Mouse (Mus musculus) embryonic facial prominence, embryonic 12.5 days (tissue): ENCODE data around the gene Osbpl10. TPM values are rescaled to one million over a fixed set of nuclear protein-coding genes. Genes with fewer than 3 reads are reported as not detected.

Experiments
- ATAC-seq: fragments of 200-750 bp; cut with Nextera tagmentation; 2 replicates; pipeline ENCODE4 v1.8.0; 2017; ENCODE audit not compliant: insufficient number of reproducible peaks, insufficient read depth, low FRiP score, low TSS enrichment
- H3K27ac ChIP-seq: fragments of 300-500 bp; sonication (generic); 2 replicates; pipeline ENCODE4 v1.5.1; 2016; ENCODE audit warnings: mild to moderate bottlenecking
- H3K27me3 ChIP-seq: fragments of 300-500 bp; sonication (generic); 2 replicates; pipeline ENCODE4 v1.6.1; 2016; ENCODE audit warnings: mild to moderate bottlenecking, moderate library complexity
- H3K36me3 ChIP-seq: fragments of 300-500 bp; sonication (generic); 2 replicates; pipeline ENCODE4 v1.6.1; 2016; ENCODE audit warnings: mild to moderate bottlenecking
- H3K4me1 ChIP-seq: fragments of 300-500 bp; sonication (generic); 2 replicates; pipeline ENCODE4 v1.6.1; 2016
- H3K4me2 ChIP-seq: fragments of 300-500 bp; sonication (generic); replicated peaks from 2 replicates; pipeline ENCODE4 v1.6.1; 2016; ENCODE audit warnings: mild to moderate bottlenecking, moderate library complexity
- H3K4me3 ChIP-seq: fragments of 300-500 bp; sonication (generic); 2 replicates; pipeline ENCODE4 v1.5.1; 2016; ENCODE audit warnings: mild to moderate bottlenecking
- H3K9ac ChIP-seq: fragments of 300-500 bp; sonication (generic); 2 replicates; pipeline ENCODE4 v1.6.1; 2016; ENCODE audit warnings: mild to moderate bottlenecking, moderate library complexity
- H3K9me3 ChIP-seq: fragments of 300-500 bp; sonication (generic); 2 replicates; pipeline ENCODE4 v1.6.1; 2016; ENCODE audit warnings: mild to moderate bottlenecking, moderate library complexity
- WGBS: fragments of 180-500 bp; shearing (Covaris S2); methylation state at CpG from one replicate; pipeline ENCODE4 v1.1.7; 2016; 5-methylcytosine and 5-hydroxymethylcytosine counted together
- polyA plus RNA-seq: library from polyadenylated mRNA; unstranded; fragments of >200 nt; fragmentation: Nextera tagmentation; extraction: Ambion mirVana; gene quantifications from 2 replicates; pipeline ENCODE4 v1.2.1, GENCODE M21; 2016

Osbpl10 gene
- polyA plus RNA-seq = 2.9 TPM in 2 replicates

DNA sequence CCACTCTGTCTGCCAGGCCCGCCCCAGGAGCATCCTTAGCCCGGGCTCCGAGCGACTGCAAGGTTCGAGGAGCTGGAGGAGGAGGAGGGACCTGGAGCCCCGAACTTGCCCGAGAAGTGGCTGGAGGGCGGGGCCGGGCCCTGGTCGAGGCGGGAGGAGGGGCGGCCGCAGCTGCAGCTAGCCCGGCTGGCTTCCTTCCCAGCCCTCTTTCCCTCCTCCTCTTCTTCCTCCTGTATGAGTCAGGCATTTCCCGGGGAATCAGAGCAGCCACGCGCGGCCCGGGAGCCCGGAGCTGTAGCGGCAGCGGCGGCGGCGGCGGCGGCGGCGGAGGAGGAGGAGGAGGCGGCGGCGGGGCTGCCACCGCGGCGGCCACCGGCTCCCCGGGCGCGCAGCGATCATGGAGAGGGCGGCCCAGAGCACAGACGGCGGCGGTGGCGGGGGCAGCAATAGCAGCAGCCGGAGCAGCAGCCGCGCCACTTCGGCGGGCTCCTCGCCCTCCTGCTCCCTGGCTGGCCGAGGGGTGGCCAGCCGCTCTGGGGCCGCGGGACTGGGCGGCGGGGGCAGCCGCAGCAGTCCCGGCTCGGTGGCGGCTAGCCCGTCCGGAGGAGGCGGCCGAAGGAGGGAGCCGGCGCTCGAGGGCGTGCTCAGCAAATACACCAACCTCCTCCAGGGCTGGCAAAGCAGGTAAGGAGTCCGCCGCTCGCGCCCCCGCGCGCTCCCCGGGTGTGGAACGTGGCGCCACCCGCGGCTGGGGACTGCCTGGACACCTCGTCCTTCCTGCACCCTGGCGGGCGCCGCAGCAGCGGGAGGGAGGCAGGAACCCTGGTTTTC, at the start of gene Osbpl10:
Gene Osbpl10, plus strand, starts transcription at position 289 of the 831 bp plus-strand sequence.
- no peaks in the 10 kb centered on the region for H3K36me3 ChIP-seq
- peak within 1 kb of the TSS; percentile 78 for H3K27ac ChIP-seq
- peaks cover 14% of the 10 kb centered on the region; the same call in 1 of the 2 replicates for H3K4me1 ChIP-seq
- WGBS = under 1% methylated on average over 60 of the region's 86 CpGs
- peaks cover 14% of the 10 kb centered on the region for H3K27me3 ChIP-seq
- H3K4me2 ChIP-seq = peak within 1 kb of the TSS; percentile 90
- no peaks in the 10 kb centered on the region for H3K9me3 ChIP-seq
- peak within 1 kb of the TSS; percentile 82 for H3K9ac ChIP-seq
- H3K4me3 ChIP-seq = peak within 1 kb of the TSS; percentile 73
- peak; percentile 88 for ATAC-seq

DNA sequence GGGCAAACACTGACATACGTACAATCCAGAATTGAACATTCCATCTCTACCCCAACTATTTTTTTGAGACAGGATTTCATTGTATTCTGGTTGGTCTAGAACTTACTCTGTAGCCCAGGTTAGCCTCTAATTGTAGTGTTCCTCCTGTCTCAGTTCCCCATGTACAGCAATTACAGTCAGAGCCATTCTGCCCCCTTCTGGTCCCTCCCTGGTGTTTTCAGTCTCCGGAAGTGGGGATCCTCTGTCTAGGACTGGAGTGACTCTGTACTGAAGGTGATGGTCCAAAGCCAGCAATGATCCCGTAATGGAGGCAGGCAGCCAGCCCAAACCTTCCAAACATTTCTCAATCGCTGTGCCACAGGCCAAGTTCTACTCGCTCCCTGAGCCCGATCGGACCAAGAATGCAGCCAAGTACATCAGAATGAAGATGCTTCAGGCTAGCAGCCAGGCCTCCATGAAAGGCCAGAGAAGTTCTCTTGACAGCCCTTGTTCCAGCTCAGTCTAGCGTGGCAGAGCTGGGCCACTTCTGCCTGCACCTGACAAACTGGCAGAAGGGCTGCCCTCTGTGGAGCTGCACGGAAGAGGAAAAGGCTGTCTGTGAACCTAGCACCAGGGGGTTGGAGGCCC, 47.8 kb upstream of the Osbpl10 start:
- peaks cover 13% of the 10 kb centered on the region; the same call in 1 of the 2 replicates for H3K4me1 ChIP-seq
- no peaks in the 10 kb centered on the region for H3K36me3 ChIP-seq
- no peak overlapping the region for H3K4me2 ChIP-seq
- no peak overlapping the region for H3K4me3 ChIP-seq
- no peaks in the 10 kb centered on the region for H3K9me3 ChIP-seq
- no peak for ATAC-seq
- WGBS = 82% methylated on average over 9 of the region's 9 CpGs
- H3K27me3 ChIP-seq = no peaks in the 10 kb centered on the region
- H3K9ac ChIP-seq = no peak overlapping the region
- H3K27ac ChIP-seq = no peak overlapping the region

DNA sequence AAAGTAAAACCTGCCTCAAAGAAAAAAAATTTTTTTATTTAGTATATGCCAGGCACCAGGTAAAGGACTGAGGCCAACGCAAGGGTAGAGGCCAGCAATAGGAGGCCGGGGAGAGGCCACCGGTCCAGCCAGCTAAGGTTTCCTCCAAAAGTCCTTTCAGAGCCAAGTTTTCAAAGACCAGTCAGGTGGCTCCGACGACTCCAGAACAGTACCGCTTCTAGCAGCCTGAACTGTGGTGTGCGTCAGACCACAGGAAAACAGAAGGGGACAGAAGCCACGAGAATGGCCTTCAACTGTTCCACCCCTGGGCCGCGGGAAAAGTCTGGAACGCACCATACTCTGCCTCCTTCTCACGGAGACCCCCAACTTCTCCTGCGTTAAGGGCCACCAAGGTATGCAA, 45.8 kb upstream of the Osbpl10 start:
- Histone ChIP-seq H3K4me3 (peak overlapping the region; percentile 74), H3K27ac (no peak overlapping the region), H3K27me3 (no peaks in the 10 kb centered on the region), H3K36me3 (no peaks in the 10 kb centered on the region), H3K4me2 (peak overlapping the region; percentile 98), H3K4me1 (peaks cover 13% of the 10 kb centered on the region; the same call in 1 of the 2 replicates), H3K9ac (no peak overlapping the region; the same call in 1 of the 2 replicates), H3K9me3 (no peaks in the 10 kb centered on the region)
- ATAC-seq = no peak
- WGBS = 21% methylated on average over 13 of the region's 13 CpGs

DNA sequence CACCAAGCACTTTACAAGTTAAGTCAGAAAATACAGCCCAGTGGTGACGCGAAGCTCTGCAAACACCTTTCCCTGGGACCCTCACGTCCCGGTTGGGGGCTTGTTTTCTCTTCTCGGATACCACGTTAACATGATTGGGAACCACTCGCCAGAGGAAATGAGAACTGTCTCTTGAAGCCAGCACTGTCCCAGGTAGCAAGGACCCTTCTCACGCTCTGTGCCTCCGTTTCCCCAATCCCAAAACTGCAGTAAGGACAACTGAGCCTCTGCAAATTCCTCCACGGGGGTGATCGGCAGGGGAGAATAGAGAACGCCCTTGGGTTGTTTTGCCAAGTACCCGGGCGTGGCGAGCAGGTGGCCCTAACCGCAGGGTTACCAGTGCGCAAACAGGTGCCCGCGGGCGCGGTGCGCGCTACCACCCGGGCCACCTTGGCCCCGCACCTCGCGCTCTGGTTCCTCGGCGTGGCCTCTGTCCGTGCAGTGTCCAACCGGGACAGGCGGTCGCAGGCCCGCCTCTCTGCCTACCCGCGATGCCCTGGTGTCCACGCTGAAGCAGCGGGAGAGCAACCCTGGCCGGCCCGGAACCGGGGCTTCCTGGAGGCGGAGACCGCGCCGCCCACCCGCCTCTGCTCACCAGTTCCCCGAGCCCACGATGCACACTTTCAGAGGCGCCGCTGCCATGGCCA, 45.2 kb upstream of the Osbpl10 start:
- Histone ChIP-seq H3K4me1 (peaks cover 13% of the 10 kb centered on the region; the same call in 1 of the 2 replicates), H3K27me3 (no peaks in the 10 kb centered on the region), H3K27ac (peak overlapping the region; percentile 67), H3K4me2 (peak overlapping the region; percentile 98), H3K9ac (peak overlapping the region; percentile 77), H3K4me3 (peak overlapping the region; percentile 74), H3K9me3 (no peaks in the 10 kb centered on the region), H3K36me3 (no peaks in the 10 kb centered on the region)
- WGBS = under 1% methylated on average over 50 of the region's 50 CpGs
- ATAC-seq = peak; percentile 39; the same call in 1 of the 2 replicates

DNA sequence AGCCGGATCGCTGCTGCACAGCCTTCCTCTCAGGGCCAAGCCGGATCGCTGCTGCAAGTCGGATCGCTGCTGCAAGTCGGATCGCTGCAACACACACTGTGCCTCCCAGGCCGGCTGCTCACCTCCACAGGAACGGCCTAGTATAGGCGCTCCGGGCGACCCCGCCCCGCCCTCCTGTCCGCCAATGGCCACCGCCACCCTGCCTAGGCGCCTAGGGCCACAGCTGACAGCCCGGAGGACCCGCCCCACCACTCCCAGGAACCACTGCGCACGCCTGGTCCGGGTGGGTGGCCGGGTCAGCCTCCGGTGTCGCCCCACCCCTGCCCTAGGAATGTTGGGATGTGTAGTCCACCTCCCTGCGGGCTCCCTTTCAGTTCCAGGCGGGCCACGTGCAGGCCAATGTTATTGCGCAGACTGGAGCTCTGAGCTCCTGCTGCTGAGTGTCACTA, 44.6 kb upstream of the Osbpl10 start, which contains the start of gene Gpd1l:
Gene Gpd1l, minus strand, starts transcription at position 265 of the 449 bp plus-strand sequence.
- Histone ChIP-seq H3K4me3 (peak within 1 kb of the TSS; percentile 74), H3K4me1 (peaks cover 13% of the 10 kb centered on the region; the same call in 1 of the 2 replicates), H3K36me3 (no peaks in the 10 kb centered on the region), H3K9me3 (no peaks in the 10 kb centered on the region), H3K27me3 (no peaks in the 10 kb centered on the region), H3K4me2 (peak within 1 kb of the TSS; percentile 98), H3K27ac (peak within 1 kb of the TSS; percentile 67), H3K9ac (peak within 1 kb of the TSS; percentile 77)
- under 1% methylated on average over 30 of the region's 30 CpGs for WGBS
- ATAC-seq = peak; percentile 97

DNA sequence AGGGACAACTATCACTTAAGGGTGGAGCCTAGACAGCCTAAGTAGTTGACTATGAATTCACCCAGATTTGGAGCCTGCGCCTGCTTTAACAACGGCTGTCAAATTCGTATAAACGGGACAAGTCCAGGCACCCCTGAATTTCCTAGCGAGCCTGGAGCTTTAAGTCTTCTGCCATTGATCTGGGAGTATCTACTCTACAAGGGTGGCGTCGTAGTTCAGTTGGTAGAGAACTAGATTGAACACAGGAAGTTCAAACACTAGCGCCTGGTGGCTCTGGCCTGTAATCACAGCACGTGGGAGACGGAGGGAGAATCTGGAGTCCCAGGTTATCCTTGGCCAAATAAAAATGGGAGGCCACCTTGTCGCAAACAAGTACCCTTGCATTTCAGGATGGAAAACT, 44.1 kb upstream of the Osbpl10 start:
- no peaks in the 10 kb centered on the region for H3K27me3 ChIP-seq
- H3K9me3 ChIP-seq = no peaks in the 10 kb centered on the region
- no peak overlapping the region for H3K9ac ChIP-seq
- ATAC-seq = 0 out of 2 replicates have a peak, but pooled peaks have one; percentile 0
- H3K4me2 ChIP-seq = peak overlapping the region; percentile 98
- peak overlapping the region; percentile 74 for H3K4me3 ChIP-seq
- peaks cover 13% of the 10 kb centered on the region; the same call in 1 of the 2 replicates for H3K4me1 ChIP-seq
- 58% methylated on average over 11 of the region's 11 CpGs for WGBS
- H3K36me3 ChIP-seq = no peaks in the 10 kb centered on the region
- no peak overlapping the region for H3K27ac ChIP-seq

DNA sequence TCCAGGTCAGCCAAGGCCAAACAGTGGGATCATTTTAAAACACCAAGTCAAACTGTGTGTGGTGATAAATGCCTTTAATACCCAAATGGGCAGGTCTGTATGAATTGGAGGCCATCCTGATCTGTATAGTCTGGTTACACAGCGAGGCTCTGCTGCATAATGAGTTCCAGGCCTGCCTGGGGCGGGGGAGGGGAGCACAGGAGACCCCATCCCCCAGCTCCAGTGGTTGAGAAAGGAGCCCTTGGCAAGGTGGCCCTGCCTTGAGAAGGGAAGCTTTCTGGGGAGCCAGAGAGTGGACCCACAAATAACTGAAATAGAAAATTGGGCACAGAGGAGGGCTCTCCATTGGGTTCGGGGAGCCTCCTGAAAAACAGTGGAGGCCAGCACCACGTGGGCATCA, 43.0 kb upstream of the Osbpl10 start:
- Histone ChIP-seq H3K9me3 (no peaks in the 10 kb centered on the region), H3K36me3 (no peaks in the 10 kb centered on the region), H3K4me1 (peaks cover 13% of the 10 kb centered on the region; the same call in 1 of the 2 replicates), H3K27me3 (no peaks in the 10 kb centered on the region), H3K27ac (no peak overlapping the region), H3K9ac (no peak overlapping the region), H3K4me2 (no peak overlapping the region), H3K4me3 (no peak overlapping the region)
- 70% methylated on average over 4 of the region's 4 CpGs for WGBS
- no peak for ATAC-seq

DNA sequence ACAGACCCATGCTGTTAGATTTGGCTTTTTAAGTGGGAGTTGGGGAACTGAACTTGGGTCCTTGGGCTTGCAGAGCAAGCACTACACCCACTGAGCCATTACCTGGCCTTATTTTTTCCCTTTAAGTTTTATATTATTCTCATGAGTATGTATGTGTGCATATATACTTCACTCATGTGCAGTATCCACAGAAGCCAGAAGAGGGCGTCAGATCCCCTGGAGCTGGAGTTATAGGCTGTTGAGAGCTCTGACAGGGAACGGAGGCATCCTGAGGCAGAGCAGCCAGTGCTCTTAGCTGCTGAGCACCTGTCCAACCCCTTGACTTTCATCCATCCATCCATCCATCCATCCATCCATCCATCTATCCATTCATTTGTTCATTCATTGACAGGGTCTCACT, 41.7 kb upstream of the Osbpl10 start:
- Histone ChIP-seq H3K4me1 (peaks cover 13% of the 10 kb centered on the region; the same call in 1 of the 2 replicates), H3K4me3 (no peak overlapping the region), H3K27me3 (no peaks in the 10 kb centered on the region), H3K4me2 (no peak overlapping the region), H3K9ac (no peak overlapping the region), H3K9me3 (no peaks in the 10 kb centered on the region), H3K36me3 (no peaks in the 10 kb centered on the region), H3K27ac (no peak overlapping the region)
- ATAC-seq = no peak
- 76% methylated on average over 2 of the region's 2 CpGs for WGBS

DNA sequence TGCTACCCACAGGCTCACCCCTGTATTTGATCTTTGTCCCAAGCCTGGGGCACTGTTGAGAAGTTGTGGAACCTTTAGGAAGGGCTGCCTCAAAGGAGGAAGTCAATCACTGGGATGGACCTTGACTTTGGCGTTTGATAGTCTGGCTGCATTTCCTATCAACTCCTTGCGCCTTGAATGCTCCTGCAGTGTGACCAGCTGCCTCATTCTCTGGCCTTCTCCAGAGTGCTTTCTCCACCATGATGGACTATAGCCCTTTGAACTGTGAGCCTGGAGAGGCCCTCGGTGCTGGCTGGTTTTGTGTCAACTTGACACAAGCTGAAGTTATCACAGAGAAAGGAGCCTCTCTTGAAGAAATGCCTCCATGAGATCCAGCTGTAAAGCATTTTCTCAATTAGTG, 33.7 kb upstream of the Osbpl10 start:
- no peak overlapping the region for H3K27ac ChIP-seq
- no peak overlapping the region for H3K4me2 ChIP-seq
- no peaks in the 10 kb centered on the region for H3K9me3 ChIP-seq
- 69% methylated on average over 3 of the region's 3 CpGs for WGBS
- no peak for ATAC-seq
- H3K4me3 ChIP-seq = no peak overlapping the region
- no peak overlapping the region for H3K9ac ChIP-seq
- H3K4me1 ChIP-seq = no peaks in the 10 kb centered on the region
- no peaks in the 10 kb centered on the region for H3K36me3 ChIP-seq
- H3K27me3 ChIP-seq = no peaks in the 10 kb centered on the region

DNA sequence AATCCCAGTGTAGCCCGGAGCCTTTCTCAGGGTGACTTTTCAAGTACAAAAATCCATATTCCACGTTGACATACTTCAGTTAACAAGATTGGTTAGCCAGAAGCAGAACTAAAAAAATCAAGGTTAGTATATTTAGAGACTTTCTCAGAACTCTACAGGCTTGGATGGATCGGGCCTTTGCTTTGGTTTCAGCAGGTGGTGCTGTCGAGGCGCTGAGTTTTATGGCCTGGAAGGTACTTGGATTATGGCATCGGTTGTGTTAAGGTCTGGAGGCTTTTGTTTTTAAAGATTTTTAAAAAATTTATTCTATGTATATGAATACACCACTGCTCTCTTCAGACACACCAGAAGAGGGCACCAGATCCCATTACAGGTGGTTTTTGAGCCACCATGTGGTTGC, 32.8 kb upstream of the Osbpl10 start:
- WGBS = 83% methylated on average over 6 of the region's 6 CpGs

DNA sequence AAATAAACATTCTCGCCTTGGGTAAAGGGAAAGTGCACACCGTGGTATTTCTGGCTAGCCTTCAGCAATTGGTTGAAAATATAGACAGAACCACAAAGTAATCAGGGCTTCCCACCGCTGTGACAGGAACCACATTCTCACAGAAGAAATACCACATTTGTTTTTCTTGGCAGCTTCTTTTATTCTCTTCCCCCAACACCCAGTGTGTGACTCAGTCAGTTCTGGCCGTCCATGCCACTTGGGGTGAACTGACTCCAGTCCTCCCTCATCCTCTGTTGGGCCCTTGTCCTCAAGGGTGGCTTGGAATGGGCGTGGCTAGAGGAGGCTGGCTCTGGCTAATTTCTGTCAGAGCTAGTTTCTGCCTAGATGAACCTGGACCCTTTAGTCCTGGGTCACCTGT, 30.0 kb upstream of the Osbpl10 start:
- H3K9me3 ChIP-seq = no peaks in the 10 kb centered on the region
- H3K9ac ChIP-seq = no peak overlapping the region
- 59% methylated on average over 5 of the region's 5 CpGs for WGBS
- no peaks in the 10 kb centered on the region for H3K36me3 ChIP-seq
- no peak overlapping the region for H3K4me2 ChIP-seq
- H3K27ac ChIP-seq = no peak overlapping the region
- H3K4me1 ChIP-seq = no peaks in the 10 kb centered on the region
- H3K27me3 ChIP-seq = no peaks in the 10 kb centered on the region
- ATAC-seq = no peak
- no peak overlapping the region for H3K4me3 ChIP-seq

More for the DNA sequence above, 32.8 kb upstream of the Osbpl10 start:
- no peaks in the 10 kb centered on the region for H3K4me1 ChIP-seq
- H3K27me3 ChIP-seq = no peaks in the 10 kb centered on the region
- H3K9ac ChIP-seq = no peak overlapping the region
- H3K9me3 ChIP-seq = no peaks in the 10 kb centered on the region
- no peaks in the 10 kb centered on the region for H3K36me3 ChIP-seq
- no peak overlapping the region for H3K4me3 ChIP-seq
- H3K4me2 ChIP-seq = no peak overlapping the region
- H3K27ac ChIP-seq = no peak overlapping the region
- no peak for ATAC-seq
